Mouse (Mus musculus) MEL (cell line): ENCODE data around the gene Gpat2.

Experiments used
- BHLHE40 ChIP-seq: IDR thresholded peaks from 2 replicates; pipeline ENCODE4 v1.6.1; 2012; ENCODE audit warnings: low read depth, mild to moderate bottlenecking, inconsistent platforms, low read length, improper control_type of control experiment, borderline replicate concordance
- CTCF ChIP-seq, 3 experiments: IDR thresholded peaks in 2 of 3; conservative IDR thresholded peaks in 1 of 3; 2 replicates each; pipeline ENCODE4 v1.5.1; 2011 to 2012; ENCODE audit warnings: low read length in 3 of 3, low read depth in 2 of 3, mild to moderate bottlenecking in 2 of 3, improper control_type of control experiment in 1 of 3, inconsistent platforms in 1 of 3, mixed read lengths in 1 of 3, moderate library complexity in 1 of 3; ENCODE audit not compliant: control insufficient read depth in 1 of 3, insufficient read depth in 1 of 3, poor library complexity in 1 of 3, severe bottlenecking in 1 of 3
- E2F4 ChIP-seq: IDR thresholded peaks from 2 replicates; pipeline ENCODE4 v1.6.1; 2011; ENCODE audit warnings: low read depth, low read length, improper control_type of control experiment, borderline replicate concordance
- ELF1 ChIP-seq: IDR thresholded peaks from 2 replicates; pipeline ENCODE4 v1.6.1; 2014; ENCODE audit warnings: low read depth, mild to moderate bottlenecking, inconsistent platforms, low read length, improper control_type of control experiment, moderate library complexity
- GATA1 ChIP-seq: IDR thresholded peaks from 2 replicates; pipeline ENCODE4 v1.6.1; 2011; ENCODE audit warnings: low read depth, low read length, improper control_type of control experiment
- HCFC1 ChIP-seq: IDR thresholded peaks from 2 replicates; pipeline ENCODE4 v1.6.1; 2012; ENCODE audit warnings: low read depth, mild to moderate bottlenecking, inconsistent platforms, low read length, improper control_type of control experiment, moderate library complexity
- MYC ChIP-seq: IDR thresholded peaks from 2 replicates; pipeline ENCODE4 v1.6.1; 2011; ENCODE audit warnings: low read depth, mild to moderate bottlenecking, low read length, improper control_type of control experiment, moderate library complexity
- NELFE ChIP-seq: IDR thresholded peaks from 2 replicates; pipeline ENCODE4 v1.6.1; 2011; ENCODE audit warnings: low read depth, low read length, improper control_type of control experiment
- SMC3 ChIP-seq: IDR thresholded peaks from 2 replicates; pipeline ENCODE4 v1.6.1; 2011; ENCODE audit warnings: low read depth, low read length, improper control_type of control experiment
- TAL1 ChIP-seq: IDR thresholded peaks from 2 replicates; pipeline ENCODE4 v1.6.1; 2012; ENCODE audit warnings: mild to moderate bottlenecking, inconsistent platforms, low read length, moderate library complexity, mixed read lengths
- TBP ChIP-seq: IDR thresholded peaks from 2 replicates; pipeline ENCODE4 v1.8.0; 2011; ENCODE audit warnings: low read depth, low read length, improper control_type of control experiment
- UBTF ChIP-seq: IDR thresholded peaks from 2 replicates; pipeline ENCODE4 v1.6.1; 2012; ENCODE audit warnings: low read depth, mild to moderate bottlenecking, inconsistent platforms, low read length, improper control_type of control experiment, moderate library complexity, borderline replicate concordance; ENCODE audit not compliant: insufficient read depth
- ZC3H11A ChIP-seq: IDR thresholded peaks from 2 replicates; pipeline ENCODE4 v1.6.1; 2012; ENCODE audit warnings: low read depth, mild to moderate bottlenecking, inconsistent platforms, low read length, improper control_type of control experiment

DNA sequence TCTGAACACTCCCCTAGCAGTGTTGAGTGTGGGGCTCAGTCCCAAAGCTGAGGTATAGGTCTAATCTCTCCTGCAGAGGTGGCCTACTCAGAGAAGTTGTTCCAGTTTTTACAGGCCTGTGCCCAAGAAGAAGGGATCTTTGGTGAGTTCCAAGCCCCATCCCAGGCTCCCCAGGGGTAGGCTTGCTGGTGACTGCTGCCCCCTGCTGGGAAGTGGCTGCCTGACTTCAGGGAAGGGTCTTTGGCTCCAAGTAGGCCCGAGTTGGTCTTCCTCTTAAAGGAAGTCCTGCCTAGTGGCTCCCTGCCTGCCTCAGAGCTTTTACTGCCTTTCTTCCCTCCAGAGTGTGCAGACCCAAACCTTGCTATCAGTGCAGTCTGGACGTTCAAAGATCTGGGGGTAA lies 10.1 kb downstream of the Gpat2 start:
- TF ChIP-seq E2F4 (no peak), TAL1 (no peak), CTCF (IDR thresholded peaks at IDR 0.05 in 2 of 3, conservative IDR thresholded peaks at IDR 0.05 in 1 of 3; ENCODE audit: control insufficient read depth in 1 of 3, insufficient read depth in 1 of 3, low read depth in 2 of 3, low read length in 3 of 3, poor library complexity in 1 of 3, severe bottlenecking in 1 of 3) (peak; percentile 61 to 80 (median 64)), SMC3 (peak; percentile 36), HCFC1 (no peak), BHLHE40 (no peak), NELFE (no peak), ELF1 (no peak), MYC (no peak), TBP (no peak), GATA1 (no peak), ZC3H11A (no peak), UBTF (no peak)
